Mouse (Mus musculus) adrenal gland, postnatal 10 days (tissue): ENCODE measurements around the gene Iqcd. TPM values are rescaled to one million over a fixed set of nuclear protein-coding genes. Genes with fewer than 3 reads are reported as not detected.
A peak's percentile ranks its signal among the peaks of the same experiment; 100 is the strongest.

Experiments
- DNase-seq: peaks from one replicate; pipeline ENCODE4 v3.0.0; 2021; ENCODE audit warnings: mixed read lengths
- long read RNA-seq, 2 experiments: library from polyadenylated mRNA; stranded (forward); transcript quantifications; one replicate each; pipeline ENCODE4 v2.0.0; 2021
- total RNA-seq, 2 experiments: library from RNA; stranded (reverse); gene quantifications; 2 replicates each; pipeline ENCODE4 v1.2.3; 2021

Gene Iqcd
- total RNA-seq, result under 1 TPM; 0.42 to 0.51 TPM
- long read RNA-seq, experiment 1, partial matches to known transcripts, result 0 of 1 reads
- long read RNA-seq, experiment 1, other reads (novel, unspliced or antisense), result 1 of 1 reads
- long read RNA-seq, experiment 2, result 0 reads

DNA sequence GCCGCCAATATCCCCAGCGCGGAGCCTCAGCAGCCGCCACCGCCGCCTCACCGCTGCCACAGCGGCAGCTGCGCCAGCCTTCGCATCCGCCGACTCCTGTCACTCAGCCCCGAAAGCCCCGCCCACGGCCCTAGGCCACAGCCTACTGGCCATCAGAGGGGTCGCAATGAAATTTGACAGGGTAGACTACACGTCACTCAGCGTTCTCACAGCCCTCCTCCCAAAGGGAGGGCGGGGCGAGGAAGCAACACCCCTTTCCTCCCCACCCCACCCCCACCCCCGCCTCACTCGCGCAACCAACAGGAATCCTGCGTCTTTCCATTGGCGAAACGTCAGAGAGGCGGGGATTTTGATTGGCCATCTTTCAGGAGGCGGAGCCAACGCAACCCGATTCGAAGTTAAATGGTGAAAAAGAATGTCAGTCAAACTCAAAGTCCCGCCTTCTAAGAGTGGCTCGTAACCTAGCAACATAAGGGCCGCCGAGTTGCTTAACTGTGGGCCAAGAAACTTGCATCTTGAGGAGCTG lies at the start of gene Iqcd, which contains the start of gene Tpcn1:
TSS of gene Iqcd (plus strand) at position 448 of the 526 bp plus-strand sequence.
TSS of gene Tpcn1 (minus strand) at position 105 of the 526 bp plus-strand sequence.
- peak; percentile 99 for DNase-seq

- DNase-seq, result no peak
These were observed 40.5 kb upstream of the Iqcd start for GRCm38 (mm10) chr5:120548236-120548850.

- DNase-seq, result no peak
These were observed 38.7 kb upstream of the Iqcd start for GRCm38 (mm10) chr5:120550137-120550536.

GRCm38 (mm10) chr5:120550673-120551072 lies 38.1 kb upstream of the Iqcd start:
- DNase-seq, result no peak

- DNase-seq, result no peak
These were observed 32.9 kb upstream of the Iqcd start for GRCm38 (mm10) chr5:120555871-120556270.

GRCm38 (mm10) chr5:120558041-120558440 lies 30.8 kb upstream of the Iqcd start:
- DNase-seq, result no peak

- peak; percentile 38 for DNase-seq
These were observed 30.1 kb upstream of the Iqcd start for GRCm38 (mm10) chr5:120558762-120559161.

DNA sequence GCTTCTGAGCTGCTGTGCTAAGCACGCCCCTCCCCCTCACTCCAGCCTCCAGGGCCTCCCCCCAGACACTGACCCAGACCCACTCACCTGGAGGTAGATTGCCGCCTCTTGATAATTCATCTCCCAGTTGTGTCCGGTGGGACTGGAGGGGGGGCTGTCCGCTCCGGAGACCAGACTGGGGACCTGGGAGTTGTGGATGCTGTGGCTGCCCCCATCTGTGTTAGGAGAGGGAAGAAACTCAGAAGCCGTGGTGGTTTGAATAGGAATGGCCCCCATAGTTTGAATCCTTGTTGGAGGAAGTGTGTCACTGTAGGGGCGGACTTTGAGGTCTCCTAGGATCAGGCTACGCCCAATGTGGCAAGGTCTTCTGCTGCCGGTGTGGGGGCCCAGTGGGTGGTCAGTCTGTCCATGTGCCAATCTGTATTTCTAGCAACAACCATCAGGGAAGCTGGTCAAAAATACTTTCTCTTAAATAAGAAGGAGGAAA lies 28.6 kb upstream of the Iqcd start:
- DNase-seq, result no peak

DNA sequence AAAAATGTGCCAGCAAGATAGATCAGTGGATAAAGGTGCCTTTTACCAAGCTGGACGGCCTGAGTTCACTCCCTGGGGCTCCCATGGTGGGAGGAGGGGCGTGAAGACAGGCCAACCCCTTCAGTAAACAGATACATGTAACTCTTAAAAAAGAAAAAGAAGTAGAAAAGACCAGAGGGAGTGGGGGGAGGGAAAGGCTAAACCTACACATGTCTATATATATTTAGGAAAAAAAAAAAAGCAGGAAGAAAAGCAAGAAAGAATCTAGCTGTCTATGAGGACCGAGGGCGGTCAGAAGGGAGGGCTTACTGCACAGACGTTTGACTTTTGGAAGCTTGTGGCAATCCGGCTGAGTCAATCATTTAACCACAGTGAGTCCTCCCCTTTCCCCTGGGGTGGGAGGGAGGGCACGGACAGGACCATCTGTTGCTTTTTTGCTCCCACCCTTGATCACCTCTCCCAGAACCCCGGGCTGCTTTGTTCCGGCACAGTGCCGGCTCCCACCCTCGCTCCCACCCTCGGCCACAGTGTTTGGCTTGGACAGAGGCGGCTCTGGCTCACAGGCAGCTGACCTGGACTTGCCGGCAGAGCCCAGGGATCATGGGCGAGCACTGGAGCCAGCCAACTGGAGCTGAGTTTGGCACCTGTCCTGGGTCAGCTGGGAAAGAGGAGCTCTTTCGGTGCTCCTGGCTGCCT lies 28.1 kb upstream of the Iqcd start:
- peak; percentile 81 for DNase-seq

- peak; percentile 80 for DNase-seq
These were observed 25.6 kb upstream of the Iqcd start for GRCm38 (mm10) chr5:120562956-120563913.

GRCm38 (mm10) chr5:120563914-120564311 lies 24.9 kb upstream of the Iqcd start:
- peak; percentile 23 for DNase-seq

DNA sequence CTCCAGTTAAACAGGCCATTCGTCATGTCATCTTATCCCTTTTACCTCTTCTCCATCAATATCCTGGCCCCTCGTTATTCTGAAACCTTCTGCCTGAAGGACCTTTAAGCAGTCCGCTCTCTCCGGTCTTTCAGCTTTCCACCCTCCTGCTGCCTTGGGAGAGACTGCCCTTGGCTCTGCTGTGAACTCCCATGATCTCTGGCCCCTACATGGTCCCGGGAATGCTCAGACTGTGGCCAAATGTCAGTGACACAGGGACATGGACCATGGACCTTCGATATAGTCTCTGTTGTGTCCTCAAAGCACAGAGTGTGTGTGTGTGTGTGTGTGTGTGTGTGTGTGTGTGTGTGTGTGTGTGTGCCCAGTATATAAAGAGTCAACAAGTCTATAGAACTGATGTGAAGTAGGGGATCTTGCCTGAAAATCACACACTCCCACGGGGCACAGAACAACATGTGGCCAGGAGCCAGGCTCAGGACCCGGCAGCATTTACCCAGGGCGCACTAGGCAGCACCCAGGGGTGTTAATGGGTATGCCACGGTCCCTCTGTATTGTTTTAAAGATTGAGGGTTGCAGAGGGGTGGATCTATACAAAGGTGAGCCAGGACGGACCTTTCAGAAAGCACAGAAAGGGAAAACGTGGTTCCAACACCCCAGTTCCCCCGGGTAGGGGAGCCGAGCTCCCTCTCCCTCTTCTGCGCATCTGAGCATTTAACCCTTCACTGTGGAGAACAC lies 23.5 kb upstream of the Iqcd start:
- no peak for DNase-seq

- DNase-seq, result peak; percentile 54
These were observed 22.7 kb upstream of the Iqcd start for GRCm38 (mm10) chr5:120566101-120566500.

GRCm38 (mm10) chr5:120566681-120567252 lies 22.0 kb upstream of the Iqcd start:
- DNase-seq, result no peak

- peak; percentile 81 for DNase-seq
These were observed 21.5 kb upstream of the Iqcd start for GRCm38 (mm10) chr5:120567253-120567701.

- no peak for DNase-seq
These were observed 21.0 kb upstream of the Iqcd start for GRCm38 (mm10) chr5:120567761-120568211.

DNA sequence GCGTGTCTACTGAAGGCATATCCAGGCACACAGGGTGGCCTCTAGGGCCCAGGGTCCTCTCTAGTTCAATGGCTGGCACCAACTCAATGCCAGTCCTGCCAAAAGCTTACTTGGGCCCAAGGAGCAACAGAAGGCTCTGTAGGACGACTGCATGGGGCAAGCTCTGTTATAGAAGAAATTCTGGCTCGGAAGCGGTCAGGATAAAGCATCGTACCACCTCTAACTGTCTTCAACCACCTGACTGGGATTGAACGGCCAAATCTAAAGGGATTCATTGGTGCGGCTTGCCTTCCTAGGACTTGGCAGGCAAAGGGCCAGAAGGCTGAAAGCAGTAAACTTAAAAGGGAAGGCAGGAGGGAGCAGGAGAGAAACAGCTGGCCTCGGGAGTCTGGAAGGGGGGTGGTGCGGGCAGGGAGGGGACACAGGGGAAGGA lies 20.5 kb upstream of the Iqcd start:
- peak; percentile 60 for DNase-seq

DNA sequence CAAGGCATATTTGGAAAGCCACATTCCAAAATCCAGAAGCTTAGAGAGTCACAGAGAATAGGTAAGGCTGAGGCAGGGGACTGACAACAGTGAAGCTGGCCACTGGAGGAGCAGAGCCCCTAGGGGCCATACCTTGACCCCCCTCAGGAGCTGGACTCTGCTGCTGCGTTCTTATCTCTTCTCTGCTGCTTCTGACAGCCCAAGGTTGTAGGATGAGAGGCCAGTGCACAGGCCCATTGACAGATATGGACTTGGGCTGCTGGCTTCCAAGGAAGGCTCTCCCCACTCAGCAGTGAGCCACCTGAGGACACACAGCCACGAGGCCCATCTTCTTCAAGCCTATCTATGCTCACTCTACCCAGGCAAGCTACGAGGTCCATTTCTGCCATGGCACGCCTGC lies 19.9 kb upstream of the Iqcd start:
- DNase-seq, result no peak

- DNase-seq, result no peak
These were observed 19.0 kb upstream of the Iqcd start for GRCm38 (mm10) chr5:120569791-120570190.

DNA sequence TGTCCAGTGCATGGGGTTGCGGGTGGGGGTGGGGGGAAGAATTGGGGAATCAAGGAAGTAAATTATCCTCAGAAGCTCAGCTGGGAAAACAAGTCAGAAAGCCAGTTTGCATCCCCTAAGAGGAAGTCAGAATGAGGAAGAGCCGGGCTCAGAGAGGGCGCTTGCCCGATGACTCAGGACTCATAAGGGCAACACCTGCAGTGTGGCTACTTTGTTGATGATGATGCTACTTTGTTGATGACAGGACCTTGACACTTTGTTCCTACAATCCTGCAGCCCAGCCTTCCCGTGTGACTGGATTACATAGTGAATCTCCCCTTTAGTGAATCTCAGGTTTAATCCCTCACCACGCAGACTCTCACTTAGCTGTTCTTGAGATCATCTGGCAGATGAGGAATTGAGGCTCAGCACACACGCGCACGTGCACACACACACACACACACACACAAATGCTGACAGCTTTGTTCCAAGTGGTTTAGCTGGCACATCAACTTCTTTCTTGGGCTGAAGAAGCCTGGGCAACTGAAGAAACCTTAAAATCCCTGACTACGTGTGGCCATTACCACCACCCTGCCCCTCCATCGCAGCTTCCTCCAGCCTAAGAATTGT lies 18.4 kb upstream of the Iqcd start:
- DNase-seq, result no peak
